Mouse (Mus musculus) gonadal fat pad, adult 2 months (tissue): ENCODE measurements around the gene Zfp316. TPM values are rescaled to one million over a fixed set of nuclear protein-coding genes. Genes with fewer than 3 reads are reported as not detected.

Experiments used
- DNase-seq: peaks from one replicate; pipeline ENCODE4 v3.0.0-alpha.2; 2012; ENCODE audit warnings: low read depth
- polyA plus RNA-seq: library from polyadenylated mRNA; depleted of rRNA; stranded (reverse); fragments of >200 nt; gene quantifications from 2 replicates; pipeline ENCODE4 v1.2.3, GENCODE M21; 2012

Zfp316 gene
- polyA plus RNA-seq, 1 experiment = 10.2 TPM

DNA sequence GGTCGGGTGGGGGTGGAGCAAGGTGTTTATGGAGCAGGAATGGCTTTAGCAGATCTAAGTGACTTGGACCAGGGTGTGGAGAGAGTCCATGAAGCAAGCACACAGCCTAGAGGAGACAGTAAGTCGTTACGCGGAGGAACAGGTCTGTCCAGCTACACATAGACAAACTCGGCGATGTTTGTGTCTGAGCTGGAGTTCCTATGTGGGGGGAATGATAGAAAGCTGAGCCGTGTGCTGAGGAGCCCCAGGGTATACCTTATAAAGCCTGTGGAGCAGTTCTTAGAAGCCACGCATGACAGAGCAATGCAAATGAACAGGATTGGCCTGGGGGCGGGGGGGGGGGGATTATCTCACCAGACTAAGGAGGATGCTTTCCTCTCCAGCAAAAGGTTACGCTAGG lies 9.4 kb upstream of the Zfp316 start:
- no peak for DNase-seq

DNA sequence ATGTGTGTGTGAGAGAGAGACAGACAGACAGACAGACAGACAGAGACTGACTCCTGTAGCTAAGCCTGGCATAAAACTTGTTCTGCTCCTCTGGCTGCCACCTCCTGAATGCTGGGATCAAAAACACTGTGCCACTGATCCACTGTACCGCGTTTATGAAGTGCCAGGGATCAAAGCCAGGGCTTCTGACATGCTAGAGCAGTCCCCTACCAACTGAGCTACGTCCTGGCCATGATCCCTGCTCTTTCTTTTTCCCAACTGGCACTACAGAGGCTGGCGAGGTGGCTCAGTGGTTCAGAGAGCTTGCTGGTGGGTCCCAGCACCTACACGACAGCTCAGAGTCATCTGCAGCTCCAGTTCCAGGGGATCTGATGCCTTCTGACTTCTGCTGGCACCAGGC lies 5.9 kb upstream of the Zfp316 start:
- no peak for DNase-seq

DNA sequence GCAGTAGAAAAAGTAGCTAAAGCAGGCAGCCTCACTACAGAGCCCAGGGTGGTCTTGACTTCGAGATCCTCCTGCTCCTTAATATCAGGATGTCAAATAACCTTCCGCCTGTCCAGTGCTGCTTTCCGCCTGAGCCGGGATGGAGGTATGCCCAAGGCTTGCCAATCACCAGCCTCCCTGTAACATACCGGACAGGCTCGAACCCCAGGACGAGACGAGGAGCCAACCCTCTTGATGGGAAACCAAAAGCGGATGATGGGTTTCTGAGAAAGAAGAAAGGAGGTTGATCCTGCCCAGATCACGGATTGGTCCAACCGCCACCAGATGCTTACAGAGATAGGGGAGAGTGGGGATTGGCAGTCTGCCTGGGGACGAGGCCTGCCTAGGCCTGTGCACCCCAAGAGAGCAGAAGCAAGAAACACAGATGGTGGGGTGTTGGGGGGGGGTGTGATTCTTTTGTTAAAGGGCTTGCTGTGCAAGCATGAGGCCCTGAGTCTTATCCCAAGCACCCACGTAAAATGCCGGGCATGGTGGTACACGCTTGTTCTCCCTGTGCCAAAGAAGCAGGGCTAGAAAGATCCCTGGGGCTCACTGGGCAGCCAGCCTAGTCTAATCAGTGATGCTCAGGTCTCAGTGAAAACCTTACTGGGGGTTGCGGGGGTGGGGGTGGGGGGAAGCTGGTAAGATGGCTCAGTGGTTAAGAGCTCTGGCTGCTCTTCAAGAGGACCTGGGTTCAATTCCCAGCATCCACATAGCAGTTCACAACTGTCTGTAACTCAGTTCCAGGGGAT lies 2.9 kb upstream of the Zfp316 start:
- DNase-seq = no peak

DNA sequence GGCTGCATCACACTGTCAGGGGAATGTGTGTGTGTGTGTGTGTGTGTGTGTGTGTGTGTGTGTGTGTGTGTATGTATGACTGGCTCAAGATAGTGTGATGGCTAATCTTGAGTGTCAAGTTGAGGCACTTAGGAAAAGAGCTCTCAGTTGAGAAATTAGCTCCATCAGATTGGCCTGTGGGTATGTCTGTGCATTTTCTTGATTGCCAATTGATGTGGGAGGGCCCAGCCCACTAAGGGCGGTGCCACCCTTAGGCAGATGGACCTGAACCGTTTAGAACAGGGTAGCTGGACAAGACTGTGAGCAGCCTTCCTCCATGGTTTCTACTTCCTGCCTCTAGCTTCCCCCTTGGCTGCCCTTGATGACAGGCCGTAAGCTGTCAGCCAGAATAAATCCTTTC lies 2.3 kb upstream of the Zfp316 start:
- DNase-seq = no peak

DNA sequence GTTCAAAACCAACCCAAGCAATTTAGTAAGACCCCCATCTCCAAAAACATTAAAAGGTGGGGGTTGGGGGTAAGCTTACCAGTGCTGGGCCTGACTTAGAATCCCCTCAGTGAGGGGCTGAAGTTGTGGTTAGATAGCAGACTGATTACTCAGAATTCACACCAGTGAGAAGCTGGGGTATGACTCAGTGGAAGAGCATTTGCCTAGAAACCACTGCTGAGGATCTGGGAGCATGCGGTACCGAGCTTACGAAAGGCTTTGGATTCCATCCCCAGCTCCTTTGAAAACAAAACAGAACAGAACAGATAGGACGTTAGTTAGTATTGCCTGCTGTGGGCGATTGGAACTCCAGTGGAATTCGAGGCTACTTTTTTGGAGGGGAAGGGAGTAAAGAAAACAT lies 1.8 kb upstream of the Zfp316 start:
- no peak for DNase-seq

DNA sequence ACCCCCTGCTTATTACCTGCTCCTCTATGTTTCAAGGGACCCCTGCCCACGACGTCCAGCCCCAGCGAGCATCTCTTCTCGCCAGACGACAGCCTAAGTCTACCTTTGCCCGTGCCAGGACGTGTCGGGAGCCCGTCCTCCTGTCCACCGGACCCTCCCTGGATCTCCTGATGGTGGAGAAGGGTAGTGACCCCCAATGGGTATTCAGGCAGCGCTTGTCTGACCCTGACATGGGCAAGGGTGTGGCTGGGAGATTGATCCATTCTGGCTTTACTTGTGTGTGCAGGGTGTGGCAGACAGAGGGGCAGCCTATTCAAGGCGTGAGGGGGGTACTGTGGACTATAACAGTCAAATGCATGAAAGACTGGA lies 313 bp upstream of the Zfp316 start:
- no peak for DNase-seq

DNA sequence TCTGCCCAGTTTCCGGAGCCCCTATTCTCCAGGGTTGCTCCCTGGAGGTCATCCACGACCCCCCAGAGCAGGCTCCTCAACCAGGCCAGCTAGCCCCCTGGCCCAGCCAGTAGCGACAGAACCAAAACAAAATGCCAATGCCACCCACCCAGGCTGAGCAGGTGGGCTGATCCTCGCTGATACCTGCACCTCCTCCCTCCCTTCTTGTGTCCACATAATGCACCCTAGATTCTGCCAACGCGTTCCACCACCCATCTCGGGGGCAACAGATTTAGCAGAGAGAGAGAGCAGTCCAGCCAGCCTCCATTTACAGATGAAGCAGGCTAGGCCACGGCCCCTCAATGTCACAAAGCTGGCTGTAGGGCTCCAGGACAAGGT lies 848 bp downstream of the Zfp316 start:
- no peak for DNase-seq

DNA sequence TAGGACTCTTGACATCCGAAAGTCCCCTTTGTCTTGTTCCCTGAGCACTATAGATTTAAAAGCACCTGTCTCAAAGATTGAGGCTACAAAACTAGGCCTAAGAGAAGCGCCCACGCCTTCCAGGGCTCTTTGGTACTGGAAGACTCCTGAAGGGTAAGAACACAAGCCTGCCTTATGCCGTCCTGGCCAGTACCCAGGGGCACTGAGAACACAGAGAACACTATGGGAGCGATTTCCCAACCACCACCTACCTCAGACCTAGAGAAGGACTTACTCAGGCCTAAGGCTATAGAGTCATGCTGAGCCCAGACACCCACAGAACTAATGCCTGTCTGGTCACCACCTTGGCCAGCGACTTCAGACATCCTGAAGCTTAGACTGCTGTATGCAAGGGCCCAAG lies 3.0 kb downstream of the Zfp316 start:
- peak; percentile 100 for DNase-seq

DNA sequence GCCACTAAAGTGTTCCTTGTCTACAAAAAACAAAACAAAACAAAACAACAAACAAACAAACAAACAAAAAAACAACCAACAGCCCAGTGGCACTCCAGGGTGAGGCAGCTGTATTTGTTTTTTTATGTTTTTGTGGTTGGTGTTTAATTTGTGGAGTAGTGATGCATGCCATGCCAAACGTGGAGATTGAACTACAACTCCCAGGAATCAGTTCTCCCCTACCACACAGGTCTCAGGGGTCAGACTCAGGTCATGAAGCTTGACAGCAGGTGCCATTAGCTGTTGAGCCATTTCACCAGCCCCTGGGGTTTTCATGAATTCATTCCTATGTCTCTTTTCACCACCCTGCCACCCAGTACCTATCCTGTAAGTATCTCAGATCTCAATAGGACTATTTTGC lies 4.4 kb downstream of the Zfp316 start:
- DNase-seq = no peak

DNA sequence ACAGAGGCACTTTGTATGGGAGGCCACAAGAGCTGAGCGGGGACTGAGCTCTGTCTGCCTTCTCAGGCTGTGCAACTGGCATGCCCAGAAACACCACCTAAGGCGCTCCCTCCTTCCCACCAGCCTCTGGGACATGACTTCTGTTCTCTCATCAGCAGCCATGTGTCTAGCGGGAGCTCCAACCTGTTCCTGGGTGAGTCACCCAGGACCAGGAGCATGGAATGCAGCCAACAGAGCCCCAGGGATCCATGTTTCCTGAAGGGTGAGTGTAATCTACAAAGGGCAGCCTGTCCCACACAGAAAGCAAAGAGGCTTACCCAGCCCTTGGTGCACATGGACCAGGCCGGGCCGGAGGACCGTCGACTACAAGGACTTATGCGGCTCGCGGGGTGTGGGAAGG lies 5.1 kb downstream of the Zfp316 start:
- no peak for DNase-seq

DNA sequence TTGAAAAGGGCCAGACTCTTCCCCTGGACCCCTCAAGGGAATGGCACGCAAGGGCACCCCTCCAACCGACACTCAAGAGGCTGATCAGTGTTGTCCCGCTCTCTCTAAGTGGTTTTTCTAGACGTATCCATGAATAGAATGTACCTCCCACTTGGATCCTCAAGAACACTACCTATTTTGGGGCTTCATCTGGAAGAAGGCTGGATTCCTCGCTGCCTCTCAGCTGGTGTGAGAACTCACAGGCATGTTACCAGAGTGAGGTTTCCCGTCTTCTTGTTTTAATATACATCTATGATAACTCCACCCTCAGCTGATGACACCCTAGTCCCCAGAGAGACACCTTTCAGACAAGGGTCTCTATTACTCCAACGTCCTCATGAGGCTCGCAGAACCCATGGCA lies 8.2 kb downstream of the Zfp316 start:
- no peak for DNase-seq

DNA sequence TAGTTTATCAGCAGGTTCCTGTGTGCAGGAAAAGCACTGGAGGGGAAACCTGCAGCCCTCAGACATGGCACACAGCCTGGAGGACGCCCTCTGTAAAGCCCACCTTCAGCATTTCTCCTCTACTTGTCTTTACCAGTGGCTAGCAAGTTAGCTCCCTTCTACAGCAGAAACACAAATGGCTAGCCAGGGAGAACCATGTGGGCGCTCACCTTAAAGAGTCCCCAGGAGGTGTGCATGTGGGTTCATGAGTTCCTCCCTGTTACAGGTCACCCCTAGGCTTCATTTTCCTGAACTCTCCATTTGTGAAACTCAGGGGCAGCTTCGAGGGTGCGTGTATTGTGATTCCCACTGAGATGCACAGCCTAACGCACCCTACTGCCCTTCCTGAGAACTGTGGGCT lies 14.0 kb downstream of the Zfp316 start:
- no peak for DNase-seq

DNA sequence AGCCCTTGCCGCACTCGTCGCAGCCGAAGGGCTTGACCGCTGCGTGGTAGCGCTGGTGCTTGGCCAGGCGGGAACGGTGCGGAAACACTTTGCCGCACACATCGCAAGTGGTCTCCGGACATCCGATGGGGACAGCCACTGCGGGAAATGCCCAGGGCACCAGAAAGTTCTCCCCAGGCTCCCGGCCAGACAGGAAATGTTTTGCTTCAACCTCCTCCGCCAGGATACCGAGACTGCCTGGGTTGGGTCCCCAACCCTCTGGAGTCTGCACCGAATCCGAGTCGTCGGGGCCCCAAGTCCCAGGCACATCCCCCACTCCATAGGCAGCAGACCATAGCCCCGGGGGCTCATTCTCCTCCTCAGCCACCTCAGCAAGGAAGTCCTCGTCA lies 14.7 kb downstream of the Zfp316 start:
- DNase-seq = no peak

DNA sequence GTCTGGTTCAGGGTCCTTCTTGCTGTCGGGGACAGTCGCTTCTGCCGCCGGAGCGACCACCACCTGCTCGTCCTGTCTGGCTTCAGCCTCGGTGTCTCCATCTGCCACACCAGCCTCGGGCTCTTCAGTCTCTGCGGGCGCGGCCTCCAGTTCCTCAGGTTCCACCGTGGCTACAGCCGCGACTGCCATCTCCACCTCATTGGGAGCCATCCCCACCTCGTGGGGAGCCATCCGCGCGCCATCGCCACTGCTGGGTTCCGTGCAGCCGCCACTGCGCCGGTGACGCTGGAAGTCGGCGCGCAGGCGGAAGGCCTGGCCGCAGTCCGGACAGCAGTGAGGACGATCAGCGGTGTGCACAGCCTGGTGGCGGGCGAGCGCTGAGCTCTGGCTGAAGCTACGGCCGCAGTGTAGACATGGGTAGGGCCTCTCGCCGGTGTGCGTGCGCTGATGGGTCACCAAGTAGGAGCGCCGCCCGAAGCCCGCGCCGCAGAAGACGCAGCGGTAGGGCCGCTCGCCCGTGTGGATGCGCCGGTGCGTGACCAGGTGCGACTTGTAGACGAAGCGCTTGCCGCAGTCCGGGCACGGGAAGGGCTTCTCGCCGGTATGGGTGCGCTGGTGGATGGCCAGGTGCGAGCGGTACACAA lies 15.2 kb downstream of the Zfp316 start:
- no peak for DNase-seq

DNA sequence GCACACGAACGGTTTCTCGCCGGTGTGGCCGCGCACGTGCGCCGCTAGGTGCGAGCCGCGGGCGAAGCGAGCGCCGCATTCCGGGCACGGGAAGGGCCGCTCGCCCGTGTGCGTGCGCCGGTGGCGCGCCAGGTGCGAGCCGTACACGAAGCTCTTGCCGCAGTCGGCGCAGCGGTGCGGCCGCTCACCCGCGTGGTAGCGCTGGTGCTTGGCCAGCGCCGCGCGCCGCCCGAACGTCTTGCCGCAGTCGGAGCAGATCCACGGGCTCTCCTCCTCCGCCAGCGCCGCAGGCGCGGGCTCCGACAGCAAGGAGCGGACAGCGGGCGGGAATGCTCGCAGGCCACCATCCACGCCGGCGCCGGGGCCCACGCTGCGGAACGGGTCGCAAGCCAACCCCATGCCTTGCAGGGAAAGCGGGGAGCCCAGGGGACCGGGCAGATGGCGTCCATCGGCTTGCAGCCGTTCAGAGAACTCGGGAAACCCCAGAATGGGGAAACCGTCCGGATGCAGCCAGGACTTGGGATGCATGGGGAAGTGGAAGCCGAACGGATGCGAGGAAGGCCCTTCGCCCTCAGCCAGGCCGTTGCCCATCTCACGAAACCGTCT lies 15.8 kb downstream of the Zfp316 start:
- no peak for DNase-seq

DNA sequence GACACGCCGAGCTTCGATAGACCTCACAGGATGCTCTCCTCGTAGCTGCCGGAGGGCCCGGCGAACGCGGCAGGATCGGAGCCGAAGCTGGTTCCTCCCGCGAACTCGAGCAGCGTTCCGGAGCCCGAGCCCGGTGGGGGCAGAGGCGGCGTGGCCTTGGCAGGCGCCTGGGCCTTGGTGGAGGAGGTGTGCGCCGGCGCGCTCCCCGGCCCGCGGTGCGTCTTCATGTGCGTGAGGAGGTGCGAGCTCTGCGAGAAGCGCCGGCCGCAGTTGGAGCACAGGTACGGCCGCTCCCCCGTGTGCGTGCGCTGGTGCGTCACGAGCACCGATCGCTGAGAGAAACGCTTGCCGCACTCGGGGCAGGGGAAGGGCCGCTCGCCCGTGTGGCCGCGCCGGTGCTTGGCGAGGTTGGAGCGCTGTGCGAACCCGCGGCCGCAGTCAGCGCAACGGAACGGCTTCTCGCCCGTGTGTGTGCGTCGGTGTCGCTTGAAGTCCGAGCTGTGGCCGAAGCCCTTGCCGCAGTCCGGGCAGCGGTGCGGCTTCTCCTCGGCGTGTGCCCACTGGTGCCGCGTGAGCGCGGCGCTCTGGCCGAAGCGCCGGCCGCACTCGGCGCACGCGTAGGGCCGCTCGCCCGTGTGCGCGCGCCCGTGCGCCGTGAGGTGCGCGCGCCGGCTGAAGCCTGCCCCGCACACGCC lies 16.5 kb downstream of the Zfp316 start:
- no peak for DNase-seq

DNA sequence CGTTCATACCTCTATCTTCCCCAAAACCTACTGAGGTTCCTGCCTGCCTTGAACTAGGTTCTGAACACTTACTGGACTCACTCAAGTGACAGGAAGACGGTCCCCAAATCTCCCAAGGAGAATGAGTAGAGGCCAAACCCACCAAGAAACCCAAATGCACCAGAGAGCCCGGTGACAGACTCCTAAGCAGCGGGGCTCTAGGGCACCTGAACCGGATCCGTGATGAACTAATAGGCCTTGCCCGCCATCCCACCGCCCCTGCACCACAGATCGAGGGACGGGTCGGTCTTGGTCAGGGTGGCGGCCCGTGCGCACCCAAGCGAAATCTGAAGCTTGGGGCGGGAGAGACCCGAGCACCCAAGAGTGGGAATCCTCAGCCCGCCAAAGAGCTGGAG lies 17.0 kb downstream of the Zfp316 start:
- no peak for DNase-seq

DNA sequence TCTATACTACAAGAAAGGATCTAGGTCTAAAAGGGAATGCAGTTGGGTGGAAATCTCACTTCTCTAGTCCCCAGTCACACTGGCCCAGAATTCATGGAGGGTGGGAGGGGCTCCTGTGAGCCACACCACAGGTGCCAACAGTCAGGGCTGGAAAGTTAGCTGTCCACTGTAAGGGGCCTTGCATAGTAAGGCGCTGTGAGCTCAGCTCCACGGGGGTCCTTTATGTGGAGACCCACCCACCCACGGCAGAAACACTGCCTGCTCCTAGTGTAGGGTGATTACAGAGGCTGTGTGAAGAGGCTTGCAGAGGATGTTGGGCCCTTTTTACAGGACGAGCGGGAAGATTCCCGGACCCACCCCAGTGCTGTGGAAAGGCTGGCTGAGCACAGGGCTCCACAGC lies 17.8 kb downstream of the Zfp316 start:
- no peak for DNase-seq

DNA sequence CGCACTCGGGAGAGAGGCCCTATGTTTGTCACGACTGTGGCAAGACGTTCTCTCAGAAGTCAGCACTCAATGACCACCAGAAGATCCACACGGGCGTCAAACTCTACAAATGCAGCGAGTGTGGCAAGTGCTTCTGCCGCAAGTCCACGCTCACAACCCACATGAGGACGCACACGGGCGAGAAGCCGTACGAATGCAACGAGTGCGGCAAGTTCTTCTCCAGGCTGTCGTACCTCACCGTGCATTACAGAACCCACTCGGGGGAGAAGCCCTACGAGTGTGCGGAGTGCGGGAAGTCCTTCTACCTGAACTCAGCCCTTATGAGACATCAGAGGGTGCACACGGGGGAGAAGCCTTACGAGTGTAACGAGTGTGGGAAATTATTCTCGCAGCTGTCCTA lies 24.9 kb downstream of the Zfp316 start:
- DNase-seq = no peak

DNA sequence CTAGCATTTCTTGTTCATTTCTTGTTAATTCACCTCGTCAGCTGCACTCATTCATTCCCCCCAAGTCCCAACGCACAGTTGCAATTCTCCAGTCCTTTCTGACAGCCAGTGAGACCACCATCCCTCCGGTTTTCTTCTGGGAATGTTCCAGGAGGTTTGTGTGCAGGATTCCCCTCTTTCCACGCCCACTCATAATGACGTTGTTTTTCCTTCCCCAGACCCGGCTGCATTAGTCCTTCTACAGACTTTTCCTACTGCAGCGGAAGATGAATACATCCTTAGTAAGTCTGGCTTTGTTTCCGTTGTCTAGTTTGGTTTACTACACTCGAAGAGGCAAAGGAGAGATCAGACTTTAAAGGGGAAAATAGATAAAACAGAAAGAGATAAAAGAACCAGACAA lies 33.8 kb downstream of the Zfp316 start:
- DNase-seq = no peak

DNA sequence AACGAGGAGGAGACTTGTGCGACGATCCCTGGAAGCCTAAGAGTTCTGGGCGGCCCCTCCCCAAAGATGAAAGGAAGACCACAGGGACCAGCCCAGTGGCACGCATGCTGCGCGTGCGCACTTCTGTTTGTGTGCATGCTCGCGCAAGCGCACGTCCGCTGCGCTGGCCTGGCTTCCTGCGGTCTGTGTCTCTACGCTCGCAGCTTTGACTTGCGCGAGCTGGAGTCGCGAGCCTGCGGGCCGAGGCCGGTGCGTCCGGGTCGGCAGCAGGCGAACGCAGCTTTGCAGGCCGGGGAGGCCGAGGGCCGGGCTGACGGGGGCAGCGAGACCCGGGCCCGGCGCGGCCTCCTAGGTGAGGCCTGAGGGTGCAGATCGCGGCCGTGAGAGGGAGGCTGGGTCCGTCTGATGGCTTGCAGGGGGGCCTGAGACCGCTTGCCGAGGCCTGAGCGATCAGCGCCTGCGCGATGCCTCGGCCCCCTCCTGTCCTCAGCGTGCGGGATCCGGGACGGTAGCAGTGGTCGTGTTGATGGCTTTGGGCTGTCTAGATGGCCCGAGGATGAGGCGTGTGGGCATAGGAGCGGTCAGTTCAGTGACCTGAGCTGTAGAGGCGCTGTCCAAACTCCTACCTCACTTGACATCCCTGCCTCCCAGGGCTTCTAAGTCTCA lies 34.7 kb downstream of the Zfp316 start, which contains the start of gene Zfp12:
TSS of gene Zfp12 (plus strand) at position 136 of the 666 bp plus-strand sequence.
- DNase-seq = peak; percentile 52

DNA sequence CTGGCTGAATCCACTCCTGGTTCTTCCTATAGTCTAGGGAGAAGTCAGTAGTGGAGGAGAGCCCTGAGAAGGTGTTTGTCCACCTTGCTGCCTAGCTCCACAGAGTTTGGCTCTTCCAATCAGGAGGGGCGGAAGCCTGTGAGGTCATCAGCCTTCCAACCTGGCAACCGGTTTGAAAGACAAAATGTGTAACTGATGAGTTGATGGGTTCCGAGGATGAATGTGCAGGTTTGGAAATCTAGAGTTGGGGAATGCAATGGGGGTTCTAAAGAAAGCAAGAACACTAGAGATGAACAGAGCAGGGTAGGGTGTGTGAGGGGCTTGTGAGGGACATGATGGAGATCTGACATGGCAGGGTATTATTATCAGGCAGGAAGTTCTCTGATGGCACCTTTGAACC lies 43.0 kb downstream of the Zfp316 start, which contains the start of gene Spdye4a:
TSS of gene Spdye4a (minus strand) at position 101 of the 400 bp plus-strand sequence.
- DNase-seq = no peak
